Mouse (Mus musculus) ES-E14 (cell line): ENCODE measurements around the gene Bmf. TPM values are rescaled to one million over a fixed set of nuclear protein-coding genes. Genes with fewer than 3 reads are reported as not detected.

Experiments
- DNase-seq: peaks from one replicate; pipeline ENCODE4 v3.0.0-alpha.2; 2013; ENCODE audit warnings: low read depth, low spot score
- H3K27ac ChIP-seq: 2 replicates; pipeline ENCODE4 v1.5.1; 2012; ENCODE audit warnings: low read depth, mild to moderate bottlenecking, low read length, moderate library complexity, mixed read lengths; ENCODE audit not compliant: poor library complexity, insufficient read depth, severe bottlenecking
- H3K36me3 ChIP-seq: 2 replicates; pipeline ENCODE4 v1.6.1; 2012; ENCODE audit warnings: mild to moderate bottlenecking, low read length, moderate library complexity, mixed read lengths; ENCODE audit not compliant: control insufficient read depth, poor library complexity, insufficient read depth, severe bottlenecking
- H3K4me1 ChIP-seq, 2 experiments: fragments of 150-350 bp in 1 of 2; sonication (generic) in 1 of 2; 2 replicates each; pipeline ENCODE4 v1.6.1; 2012; ENCODE audit warnings: low read length in 2 of 2, mild to moderate bottlenecking in 1 of 2, mixed read lengths in 1 of 2; ENCODE audit not compliant: control insufficient read depth in 2 of 2, insufficient read depth in 2 of 2, poor library complexity in 1 of 2
- H3K4me3 ChIP-seq, 2 experiments: fragments of 150-350 bp in 1 of 2; sonication (generic) in 1 of 2; 2 replicates each; pipeline ENCODE4 v1.5.1; 2012; ENCODE audit warnings: low read length in 2 of 2, low read depth in 1 of 2, mild to moderate bottlenecking in 1 of 2, mixed read lengths in 1 of 2; ENCODE audit not compliant: insufficient read depth in 1 of 2, poor library complexity in 1 of 2, severe bottlenecking in 1 of 2
- H3K9ac ChIP-seq: 2 replicates; pipeline ENCODE4 v1.6.1; 2012; ENCODE audit warnings: low read depth, mild to moderate bottlenecking, low read length, mixed read lengths; ENCODE audit not compliant: poor library complexity, insufficient read depth, severe bottlenecking
- H3K9me3 ChIP-seq: fragments of 150-350 bp; sonication (generic); 2 replicates; pipeline ENCODE4 v1.6.1; 2012; ENCODE audit warnings: low read depth, mild to moderate bottlenecking, low read length; ENCODE audit not compliant: control insufficient read depth, insufficient read depth
- CHD2 ChIP-seq: IDR thresholded peaks from 2 replicates; pipeline ENCODE4 v1.6.1; 2014; ENCODE audit warnings: mild to moderate bottlenecking, low read depth, low read length, inconsistent platforms
- HCFC1 ChIP-seq: IDR thresholded peaks from 2 replicates; pipeline ENCODE4 v1.6.1; 2012; ENCODE audit warnings: low read length, inconsistent platforms, borderline replicate concordance; ENCODE audit not compliant: insufficient read depth
- MAFK ChIP-seq: IDR thresholded peaks from 2 replicates; pipeline ENCODE4 v1.6.1; 2014; ENCODE audit warnings: mild to moderate bottlenecking, low read depth, low read length, inconsistent platforms; ENCODE audit not compliant: insufficient read depth
- ZC3H11A ChIP-seq: IDR thresholded peaks from 2 replicates; pipeline ENCODE4 v1.6.1; 2012; ENCODE audit warnings: low read depth, mild to moderate bottlenecking, inconsistent platforms, low read length, borderline replicate concordance
- ZNF384 ChIP-seq: IDR thresholded peaks from 2 replicates; pipeline ENCODE4 v1.6.1; 2012; ENCODE audit warnings: low read depth, low read length, inconsistent platforms
- in situ Hi-C, 2 experiments: fragments of 600-800 bp; cut with MboI; formaldehyde crosslinking; loops; one replicate each; pipeline ENCODE4 v1.15.1; 2025; ENCODE audit warnings: low sequenced_read_pairs in 2 of 2, inconsistent platforms in 1 of 2; ENCODE audit not compliant: unreplicated experiment in 2 of 2
- total RNA-seq: library from RNA; depleted of rRNA; stranded (reverse); fragments of 300-350 nt; gene quantifications from 2 replicates; pipeline ENCODE4 v1.2.3, GENCODE M21; 2012

Bmf gene
- total RNA-seq, 1 experiment, result 9.1 TPM

- no peak overlapping the region for H3K27ac ChIP-seq
- no peak for TF ChIP-seq CHD2
- TF ChIP-seq MAFK, result no peak
- no peak for TF ChIP-seq HCFC1
- TF ChIP-seq ZC3H11A, result no peak
- TF ChIP-seq ZNF384, result no peak
- H3K4me3 ChIP-seq, result no peak overlapping the region
- no peak for DNase-seq
- peaks cover 2% of the 10 kb centered on the region; the same call in 1 of the 2 replicates for H3K36me3 ChIP-seq
- no peaks in the 10 kb centered on the region for H3K9me3 ChIP-seq
- peaks cover 12 to 34% of the 10 kb centered on the region in 2 experiments; a peak in 3 of 4 replicates for H3K4me1 ChIP-seq
- peak overlapping the region; percentile 39; the same call in 1 of the 2 replicates for H3K9ac ChIP-seq
- in situ Hi-C loops, result no loop called here
Observed at GRCm38 (mm10) chr2:118532401-118532800, 17.1 kb downstream of the Bmf start.

- in situ Hi-C loops, result no loop called here
- Histone ChIP-seq H3K4me1 (peaks cover 7 to 26% of the 10 kb centered on the region in 2 experiments; a peak in 3 of 4 replicates), H3K9me3 (no peaks in the 10 kb centered on the region), H3K36me3 (no peaks in the 10 kb centered on the region; the same call in 1 of the 2 replicates), H3K4me3 (no peak overlapping the region), H3K27ac (no peak overlapping the region), H3K9ac (no peak overlapping the region)
- no peak for DNase-seq
- TF ChIP-seq HCFC1, result no peak
- TF ChIP-seq MAFK, result no peak
- TF ChIP-seq CHD2, result no peak
- TF ChIP-seq ZC3H11A, result no peak
- TF ChIP-seq ZNF384, result no peak
Observed at GRCm38 (mm10) chr2:118529466-118530181, 19.9 kb downstream of the Bmf start.

GRCm38 (mm10) chr2:118526545-118526944 is 22.9 kb downstream of the Bmf start:
- in situ Hi-C loops, result no loop called here
- no peaks in the 10 kb centered on the region; the same call in 1 of the 2 replicates for H3K36me3 ChIP-seq
- no peak overlapping the region for H3K27ac ChIP-seq
- H3K4me3 ChIP-seq, result no peak overlapping the region
- peaks cover 0 to 4% of the 10 kb centered on the region in 2 experiments; a peak in 1 of 4 replicates for H3K4me1 ChIP-seq
- H3K9me3 ChIP-seq, result no peaks in the 10 kb centered on the region
- no peak overlapping the region for H3K9ac ChIP-seq
- TF ChIP-seq ZNF384 (no peak), CHD2 (no peak), HCFC1 (no peak), MAFK (no peak), ZC3H11A (no peak)
- DNase-seq, result no peak

GRCm38 (mm10) chr2:118524811-118525210 is 24.7 kb downstream of the Bmf start:
- H3K4me3 ChIP-seq, result no peak overlapping the region

More at GRCm38 (mm10) chr2:118524811-118525210, 24.7 kb downstream of the Bmf start:
- DNase-seq, result no peak
- TF ChIP-seq HCFC1, result no peak
- no peak for TF ChIP-seq MAFK
- no peak for TF ChIP-seq ZNF384
- TF ChIP-seq ZC3H11A, result no peak
- TF ChIP-seq CHD2, result no peak
- no peak overlapping the region for H3K27ac ChIP-seq
- no peaks in the 10 kb centered on the region for H3K36me3 ChIP-seq
- H3K9me3 ChIP-seq, result no peaks in the 10 kb centered on the region
- H3K4me1 ChIP-seq, result peaks cover 0 to 9% of the 10 kb centered on the region in 2 experiments; a peak in 1 of 4 replicates
- no peak overlapping the region for H3K9ac ChIP-seq
- in situ Hi-C loops, result no loop called here
